Mouse (Mus musculus) left cerebral cortex, adult 18-20 months (tissue): ENCODE results near the gene A630076J17Rik. TPM values are rescaled to one million over a fixed set of nuclear protein-coding genes. Genes with fewer than 3 reads are reported as not detected.

ENCODE experiments used
- DNase-seq, 2 experiments: peaks; one replicate each; pipeline ENCODE4 v3.0.0; 2021 to 2022; ENCODE audit warnings: low spot score in 2 of 2, mixed read lengths in 1 of 2
- total RNA-seq, 2 experiments: library from RNA; stranded (reverse); gene quantifications; 2 replicates each; pipeline ENCODE4 v1.2.3; 2021

A630076J17Rik gene
- total RNA-seq, 2 experiments from 2014 or later: not detected

GRCm38 (mm10) chr3:107229221-107229620 lies 1.2 kb upstream of the A630076J17Rik start:
- DNase-seq: no peak

DNA sequence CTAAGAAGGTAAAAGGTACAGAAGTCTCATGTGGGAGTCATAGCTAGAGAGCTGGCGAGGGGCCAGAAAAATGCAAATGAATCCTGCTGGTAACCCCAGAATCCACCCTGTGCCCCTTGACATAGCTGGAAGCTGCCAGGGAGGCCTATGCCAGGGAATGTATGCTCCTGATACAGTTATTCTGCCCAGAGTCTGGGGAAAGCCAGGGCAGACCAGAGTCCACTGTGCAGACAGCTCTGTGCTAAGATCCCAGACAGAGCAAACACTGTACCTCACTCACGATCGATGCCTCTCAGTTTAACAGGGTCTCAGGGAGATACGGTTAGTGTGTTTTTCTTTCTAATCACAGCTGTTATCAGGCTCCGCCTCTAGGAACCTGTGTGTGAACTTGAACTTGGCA lies 592 bp upstream of the A630076J17Rik start:
- no peak for DNase-seq

GRCm38 (mm10) chr3:107231202-107231601 lies 788 bp downstream of the A630076J17Rik start:
- DNase-seq: no peak

DNA sequence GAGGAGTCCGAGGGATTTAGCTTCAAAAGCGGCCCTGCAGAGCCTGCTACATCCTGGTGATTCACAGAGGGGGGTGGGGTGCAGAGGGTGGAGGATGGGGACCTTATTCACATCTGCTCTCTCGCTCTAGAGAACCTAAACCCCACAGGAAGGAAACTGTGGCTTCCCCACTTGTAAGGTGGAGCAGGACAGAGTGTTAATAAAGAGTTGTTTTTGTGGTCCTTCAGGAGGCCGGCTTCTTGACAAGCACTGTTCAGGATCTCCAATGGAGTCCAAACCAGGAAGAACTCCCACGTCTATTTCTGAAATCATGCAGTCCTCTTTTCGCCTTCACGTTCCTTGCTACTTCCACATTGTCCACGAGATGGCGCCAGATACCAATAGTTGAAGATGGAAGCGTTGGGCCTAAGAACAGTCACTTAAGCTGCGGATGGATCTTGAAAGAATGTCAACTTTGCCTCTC lies 3.0 kb downstream of the A630076J17Rik start:
- DNase-seq: peak; percentile 91 to 92

- no peak for DNase-seq
Observed at GRCm38 (mm10) chr3:107233945-107234344, 3.5 kb downstream of the A630076J17Rik start.

DNA sequence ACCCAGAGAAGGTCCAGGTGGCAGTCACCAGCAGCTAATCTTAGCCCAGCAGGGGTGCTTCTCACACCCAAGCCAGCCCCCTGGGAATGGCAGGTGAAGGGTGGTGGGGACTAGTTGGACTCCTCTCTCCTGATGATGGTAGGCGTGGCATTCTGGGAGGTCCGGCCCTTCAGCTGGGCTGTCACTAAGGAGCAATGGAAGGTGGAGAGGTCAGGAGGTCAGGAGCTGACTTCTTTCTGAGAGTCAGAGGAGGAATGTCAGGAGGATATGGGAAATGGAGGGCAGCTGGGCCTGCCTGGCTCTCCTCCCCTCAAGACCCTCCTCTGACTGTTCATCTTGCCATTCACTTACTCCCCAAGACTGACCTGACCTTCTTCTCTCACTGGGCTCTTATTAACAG lies 7.6 kb downstream of the A630076J17Rik start:
- no peak for DNase-seq

DNA sequence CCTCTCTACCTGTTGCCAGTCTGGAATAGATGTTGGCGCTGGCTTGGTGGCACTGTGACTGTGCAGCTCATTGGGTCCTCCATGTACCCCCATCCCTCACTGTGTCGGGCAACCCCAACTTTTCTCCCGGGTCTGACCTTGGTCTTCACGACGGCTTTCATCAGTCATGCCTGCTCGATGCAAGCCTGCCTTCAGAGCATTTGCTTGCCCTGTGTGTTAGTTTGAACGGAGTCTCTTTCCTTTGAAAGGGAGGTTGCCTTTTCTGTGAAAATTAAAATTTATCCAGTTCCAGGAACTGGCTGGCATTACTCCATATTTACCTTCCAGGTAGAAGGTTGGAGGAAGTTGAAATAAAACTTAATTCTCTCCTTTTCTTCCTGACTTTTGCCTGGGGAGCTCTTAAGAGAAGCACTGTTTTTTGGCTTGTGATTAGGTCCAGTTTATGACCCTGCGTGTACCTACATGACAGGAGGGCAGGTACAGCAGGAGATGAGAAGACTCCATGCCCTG lies 8.1 kb downstream of the A630076J17Rik start:
- no peak for DNase-seq

DNA sequence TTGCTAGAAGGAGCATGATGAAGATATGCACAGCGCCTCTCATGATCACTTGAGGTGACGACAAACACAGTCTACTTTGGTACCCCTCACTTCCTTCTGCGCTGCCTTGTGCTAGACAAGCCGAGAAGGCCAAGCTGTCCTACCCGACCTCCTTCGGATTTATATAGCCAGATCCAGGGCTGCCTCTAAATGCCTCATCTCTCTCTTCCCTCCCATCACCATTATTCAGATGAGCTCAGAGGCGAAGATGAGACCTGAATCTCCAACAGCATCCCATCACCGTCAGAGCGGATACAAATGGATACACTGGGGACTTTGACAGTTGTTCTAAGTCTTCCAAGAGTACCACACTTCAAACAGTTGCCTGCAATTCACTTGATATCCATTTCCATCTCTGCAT lies 9.2 kb downstream of the A630076J17Rik start, which contains the start of gene Prok1:
Gene Prok1 (minus strand): TSS at position 101 of the 400 bp plus-strand sequence.
- no peak for DNase-seq

DNA sequence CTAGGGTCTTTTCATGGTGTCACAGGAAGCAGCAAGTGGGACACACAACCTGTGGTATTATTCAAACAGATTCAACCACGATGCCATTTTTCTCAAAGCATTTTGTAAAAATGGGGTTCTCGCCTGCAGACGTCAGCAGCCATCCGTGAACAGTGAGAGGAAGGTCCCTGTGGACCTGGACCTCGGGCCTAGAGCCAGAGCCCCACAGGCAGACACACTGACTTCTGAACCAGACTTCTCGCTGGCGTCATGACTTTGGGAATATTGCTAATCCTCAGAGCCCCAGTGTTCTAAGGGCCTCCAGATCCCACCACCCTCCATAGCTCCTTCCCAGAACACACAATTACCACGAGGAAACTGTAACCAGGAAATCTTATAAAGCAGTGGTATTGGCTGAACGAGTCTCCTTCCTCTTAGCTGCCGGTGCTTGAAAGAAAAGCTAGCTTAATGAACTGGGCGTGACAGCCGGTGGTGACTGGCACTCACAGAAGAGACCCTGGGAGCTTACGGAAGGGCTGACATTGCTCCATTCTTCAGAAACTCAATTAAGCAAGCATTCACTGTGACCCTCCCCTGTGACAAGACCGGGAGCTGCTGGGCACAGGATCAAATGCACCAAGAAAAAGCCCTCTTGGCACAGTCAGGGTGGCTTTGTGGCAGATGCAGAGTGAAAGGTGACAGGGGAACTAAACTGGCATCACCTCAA lies 11.1 kb downstream of the A630076J17Rik start:
- no peak for DNase-seq

DNA sequence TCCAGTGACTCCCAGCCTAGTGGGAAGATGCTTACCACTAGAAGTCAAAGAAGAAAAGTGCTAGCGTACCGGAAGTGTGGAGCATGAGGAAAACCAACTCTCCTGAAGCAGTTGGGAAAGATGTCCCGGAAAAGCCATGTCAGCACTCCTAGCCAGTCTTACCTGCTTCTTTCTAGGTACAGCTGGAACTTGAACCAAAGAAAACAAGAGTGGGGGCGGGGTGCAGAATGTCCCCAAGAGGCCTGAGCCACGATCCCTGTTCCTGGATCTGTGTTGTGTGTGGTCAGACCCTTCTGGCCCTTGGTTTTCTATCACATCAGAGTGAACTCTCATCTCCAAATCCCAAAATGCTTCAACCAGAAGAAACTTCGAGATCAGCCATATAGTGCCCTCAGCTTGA lies 16.5 kb downstream of the A630076J17Rik start:
- no peak for DNase-seq

DNA sequence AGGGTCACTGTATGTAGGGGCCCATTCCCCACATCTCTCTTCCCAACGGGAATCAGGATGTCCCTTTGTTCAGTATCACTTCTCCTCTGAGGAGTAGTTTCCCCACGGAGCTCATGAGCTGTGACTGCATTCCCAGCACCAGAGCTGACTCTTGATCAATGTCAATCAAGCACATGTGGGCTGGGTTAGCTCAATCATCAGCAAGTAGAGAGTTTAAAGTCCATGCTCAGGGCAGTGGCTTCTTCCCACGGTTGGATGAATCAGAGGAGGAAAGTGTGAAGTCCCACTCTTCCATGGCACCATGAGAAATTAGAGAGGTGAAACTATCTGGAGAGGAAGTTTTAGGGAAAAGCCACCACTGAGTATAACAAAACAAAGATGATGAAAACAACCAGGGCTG lies 18.6 kb downstream of the A630076J17Rik start:
- DNase-seq: no peak

- no peak for DNase-seq
Observed at GRCm38 (mm10) chr3:107250320-107250719, 19.9 kb downstream of the A630076J17Rik start.

GRCm38 (mm10) chr3:107252035-107252434 lies 21.6 kb downstream of the A630076J17Rik start:
- no peak for DNase-seq

DNA sequence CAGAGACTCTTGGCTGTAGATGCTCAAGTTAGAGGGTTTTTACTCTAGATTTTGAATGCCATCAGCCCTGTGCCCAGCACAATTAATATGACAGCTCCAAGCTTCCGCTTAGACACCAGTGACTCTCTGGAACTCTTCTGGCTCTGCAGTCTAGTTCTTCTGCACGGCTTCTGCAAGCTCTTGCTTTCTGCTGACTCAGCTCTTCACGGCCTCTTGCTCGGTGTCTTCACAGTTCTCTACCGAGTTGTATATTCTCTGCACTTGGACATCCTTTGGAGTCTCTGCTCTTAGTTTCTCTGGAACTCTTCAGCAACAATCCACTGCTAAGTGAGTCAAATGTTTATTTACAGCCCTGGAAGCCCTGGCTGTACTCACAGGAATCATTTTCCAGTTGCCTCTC lies 23.5 kb downstream of the A630076J17Rik start:
- no peak for DNase-seq

DNA sequence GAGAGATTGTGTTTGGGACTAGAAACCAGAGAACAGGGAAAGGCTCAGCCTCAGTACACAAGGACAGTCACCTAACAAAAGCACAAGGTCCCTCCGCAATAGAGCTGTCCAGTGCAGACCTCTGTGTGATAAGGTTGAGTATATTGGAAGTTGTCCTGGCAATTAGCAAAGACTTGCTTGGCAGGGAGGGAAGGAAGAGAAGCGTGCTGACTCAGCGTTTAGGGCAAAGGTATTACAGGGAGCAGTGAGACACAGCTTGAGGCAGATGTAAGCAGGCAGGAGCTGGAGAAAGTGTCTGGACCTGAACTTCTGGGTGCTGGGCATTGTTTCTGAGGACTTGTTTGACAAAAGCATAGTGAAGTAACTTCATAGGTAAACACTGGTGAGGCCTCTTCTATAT lies 25.6 kb downstream of the A630076J17Rik start:
- DNase-seq: no peak

- DNase-seq: no peak
Observed at GRCm38 (mm10) chr3:107256724-107257123, 26.3 kb downstream of the A630076J17Rik start.

GRCm38 (mm10) chr3:107257924-107258323 lies 27.5 kb downstream of the A630076J17Rik start:
- DNase-seq: no peak

- peak in 1 of 2 experiments; percentile 35 for DNase-seq
Observed at GRCm38 (mm10) chr3:107260956-107261850, 30.8 kb downstream of the A630076J17Rik start.

DNA sequence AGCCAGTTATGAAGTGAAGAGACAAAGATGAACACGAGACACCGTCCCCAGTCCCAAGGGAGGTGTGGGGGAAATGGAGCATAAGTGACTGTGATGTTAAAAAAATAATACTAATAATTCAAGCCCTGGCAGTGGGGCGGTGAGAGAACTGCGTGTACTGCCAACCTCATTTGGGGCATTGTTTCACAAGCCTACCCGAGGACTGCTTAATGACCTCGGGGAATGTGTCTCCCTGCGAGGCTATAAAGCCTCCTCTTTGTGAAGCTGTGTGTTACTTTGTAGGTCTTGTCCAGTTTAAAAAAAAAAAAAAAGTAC lies 31.4 kb downstream of the A630076J17Rik start:
- no peak for DNase-seq

GRCm38 (mm10) chr3:107266814-107267345 lies 36.5 kb downstream of the A630076J17Rik start:
- no peak for DNase-seq

DNA sequence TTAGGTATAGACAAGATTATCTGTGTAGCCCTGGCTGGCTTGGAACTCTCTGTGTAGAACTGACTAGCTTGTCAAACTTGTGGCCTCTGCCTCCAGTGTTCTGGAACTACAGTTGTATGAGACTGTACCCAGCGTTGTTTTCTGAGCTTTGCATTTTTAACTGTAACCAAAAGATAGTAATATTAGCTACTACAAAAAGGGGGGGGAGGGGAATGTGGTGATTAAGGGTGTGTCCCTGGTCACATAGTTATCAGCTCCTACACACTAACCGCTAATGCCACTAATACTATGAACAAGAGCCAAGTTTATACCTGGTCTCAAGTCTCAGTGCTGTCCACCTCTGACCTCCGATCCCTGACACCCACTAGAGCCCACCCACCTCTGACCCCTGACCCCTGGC lies 42.0 kb downstream of the A630076J17Rik start:
- no peak for DNase-seq

- peak; percentile 63 to 74 for DNase-seq
Observed at GRCm38 (mm10) chr3:107273820-107274219, 43.4 kb downstream of the A630076J17Rik start.
